In the genomic region with DNA sequence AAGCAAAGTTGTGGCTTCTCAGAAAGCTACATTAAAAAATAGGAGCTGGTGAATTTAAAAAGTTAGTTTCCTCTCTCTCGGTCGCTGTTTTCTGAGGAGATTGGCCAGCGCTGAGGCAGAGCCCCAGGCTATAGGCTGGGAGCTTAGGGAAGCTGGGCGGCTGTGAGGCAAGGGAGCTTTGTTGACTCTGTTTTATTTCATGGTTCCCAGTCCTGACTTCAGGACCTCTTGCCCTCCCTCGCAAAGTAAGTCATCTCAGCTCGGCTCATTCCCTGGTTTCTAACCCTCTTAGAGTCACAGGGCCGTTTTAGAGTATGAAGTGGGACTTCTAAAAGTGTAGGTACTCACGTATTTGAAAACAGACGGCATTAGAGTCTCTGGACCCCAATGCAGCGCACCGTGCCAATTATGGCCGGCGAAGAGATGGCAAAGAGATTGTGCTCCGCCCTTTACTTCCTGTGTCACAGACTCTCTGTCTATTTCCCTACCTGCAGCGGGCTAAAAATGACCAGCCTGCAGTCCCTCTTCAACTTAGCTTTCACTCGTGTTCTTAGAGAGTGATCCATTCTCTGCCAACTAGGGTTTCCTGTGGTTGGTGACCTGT, we compare ENCODE assay signal across 7 mouse cellular contexts. TPM values are rescaled to one million over a fixed set of nuclear protein-coding genes. Genes with fewer than 3 reads are reported as not detected.
DNase-seq lines count a peak whose midpoint lies in the region; ATAC-seq lines count a peak whose summit lies in the region.

No protein-coding gene starts in this region.

- peak; percentile 18 for DNase-seq in ovary, postnatal 36 days (ENCODE audit: low spot score)
- DNase-seq in ovary, adult 18-20 months (ENCODE audit: low spot score): no peak
- no peak for DNase-seq in cerebellum, adult 9-10 months
- no peak for DNase-seq in cerebellum, adult 8-10 months

- peaks cover 6% of the 10 kb centered on the region; the same call in 1 of the 2 replicates for H3K27me3 ChIP-seq in forebrain, embryonic 13.5 days
- peaks cover 11% of the 10 kb centered on the region for H3K27me3 ChIP-seq in limb, embryonic 15.5 days
- H3K27me3 ChIP-seq in stomach, embryonic 14.5 days (ENCODE audit: control insufficient read depth, insufficient read depth, low read length): no peaks in the 10 kb centered on the region

- H3K27ac ChIP-seq in forebrain, embryonic 13.5 days: peak overlapping the region; percentile 33; the same call in 1 of the 2 replicates
- no peak overlapping the region for H3K27ac ChIP-seq in limb, embryonic 15.5 days
- peak overlapping the region; percentile 40 for H3K27ac ChIP-seq in stomach, embryonic 14.5 days (ENCODE audit: low read length)

- peak overlapping the region; percentile 83 for H3K4me2 ChIP-seq in forebrain, embryonic 13.5 days
- H3K4me2 ChIP-seq in limb, embryonic 15.5 days: peak overlapping the region; percentile 95
- H3K4me2 ChIP-seq in stomach, embryonic 14.5 days (replicated peaks; ENCODE audit: low read depth, low read length): peak overlapping the region; percentile 91

- peak overlapping the region; percentile 53 for H3K4me3 ChIP-seq in forebrain, embryonic 13.5 days
- H3K4me3 ChIP-seq in limb, embryonic 15.5 days: peak overlapping the region; percentile 50
- peak overlapping the region; percentile 43 for H3K4me3 ChIP-seq in stomach, embryonic 14.5 days (ENCODE audit: low read depth, low read length)

- no peaks in the 10 kb centered on the region for H3K9me3 ChIP-seq in forebrain, embryonic 13.5 days (replicated peaks)
- no peaks in the 10 kb centered on the region for H3K9me3 ChIP-seq in limb, embryonic 15.5 days
- H3K9me3 ChIP-seq in stomach, embryonic 14.5 days (ENCODE audit: control insufficient read depth, low read depth, low read length): no peaks in the 10 kb centered on the region

- ATAC-seq in forebrain, embryonic 13.5 days: peak; percentile 23; the same call in 1 of the 2 replicates
- ATAC-seq in limb, embryonic 15.5 days (ENCODE audit: insufficient number of reproducible peaks, low FRiP score, low TSS enrichment, low read depth): no peak
- ATAC-seq in stomach, embryonic 14.5 days (ENCODE audit: insufficient number of reproducible peaks, insufficient read depth, low FRiP score, low read depth): no peak

- peaks cover 40% of the 10 kb centered on the region for H3K4me1 ChIP-seq in forebrain, embryonic 13.5 days
- peaks cover 39% of the 10 kb centered on the region for H3K4me1 ChIP-seq in limb, embryonic 15.5 days
- peaks cover 14% of the 10 kb centered on the region for H3K4me1 ChIP-seq in stomach, embryonic 14.5 days (ENCODE audit: control insufficient read depth, insufficient read depth, low read length)

- WGBS in forebrain, embryonic 13.5 days: 23% methylated on average over 16 of the region's 16 CpGs
- 24% methylated on average over 16 of the region's 16 CpGs for WGBS in limb, embryonic 15.5 days
- WGBS in stomach, embryonic 14.5 days: 22% methylated on average over 16 of the region's 16 CpGs

- no peaks in the 10 kb centered on the region for H3K36me3 ChIP-seq in forebrain, embryonic 13.5 days (ENCODE audit: poor library complexity, severe bottlenecking)
- H3K36me3 ChIP-seq in limb, embryonic 15.5 days: no peaks in the 10 kb centered on the region
- H3K36me3 ChIP-seq in stomach, embryonic 14.5 days (ENCODE audit: control insufficient read depth, insufficient read depth, low read length): no peaks in the 10 kb centered on the region

- H3K9ac ChIP-seq in forebrain, embryonic 13.5 days: peak overlapping the region; percentile 69; the same call in 1 of the 2 replicates
- no peak overlapping the region for H3K9ac ChIP-seq in limb, embryonic 15.5 days
- peak overlapping the region; percentile 33; the same call in 1 of the 2 replicates for H3K9ac ChIP-seq in stomach, embryonic 14.5 days (replicated peaks; ENCODE audit: low read depth, low read length)

RNA-seq across cellular contexts. Expression of a gene that starts 0.6 kb away (rescaled TPM):
- 12.8 and 17.4 TPM in 2 replicates for polyA plus RNA-seq in forebrain, embryonic 13.5 days (2015; fragmentation: Nextera tagmentation; extraction: Ambion mirVana)
- 11.2 and 12.4 TPM in 2 replicates for polyA plus RNA-seq in limb, embryonic 15.5 days (2015; fragmentation: Nextera tagmentation; extraction: Ambion mirVana)
- 11.3 and 13.1 TPM in 2 replicates for polyA plus RNA-seq in stomach, embryonic 14.5 days (2014; fragmentation: Nextera tagmentation; extraction: Ambion mirVana)

RNA-seq across cellular contexts. Expression of a gene that starts 24.0 kb away (rescaled TPM):
- polyA plus RNA-seq in forebrain, embryonic 13.5 days (2015; fragmentation: Nextera tagmentation; extraction: Ambion mirVana): 3.9 and 4.1 TPM in 2 replicates
- 38.3 and 47.2 TPM in 2 replicates for polyA plus RNA-seq in limb, embryonic 15.5 days (2015; fragmentation: Nextera tagmentation; extraction: Ambion mirVana)
- 33.0 and 33.8 TPM in 2 replicates for polyA plus RNA-seq in stomach, embryonic 14.5 days (2014; fragmentation: Nextera tagmentation; extraction: Ambion mirVana)

RNA-seq across cellular contexts. Expression of a gene that starts 42.3 kb away (rescaled TPM):
- 0.06 and 0.64 TPM in 2 replicates for polyA plus RNA-seq in forebrain, embryonic 13.5 days (2015; fragmentation: Nextera tagmentation; extraction: Ambion mirVana)
- 0.14 and 0.32 TPM in 2 replicates for polyA plus RNA-seq in limb, embryonic 15.5 days (2015; fragmentation: Nextera tagmentation; extraction: Ambion mirVana)
- 0.06 and 0.07 TPM in 2 replicates for polyA plus RNA-seq in stomach, embryonic 14.5 days (2014; fragmentation: Nextera tagmentation; extraction: Ambion mirVana)

RNA-seq across cellular contexts. Expression of a gene that starts 45.6 kb away (rescaled TPM):
- polyA plus RNA-seq in forebrain, embryonic 13.5 days (2015; fragmentation: Nextera tagmentation; extraction: Ambion mirVana): 287 and 299 TPM in 2 replicates
- 138 and 143 TPM in 2 replicates for polyA plus RNA-seq in limb, embryonic 15.5 days (2015; fragmentation: Nextera tagmentation; extraction: Ambion mirVana)
- 170 and 178 TPM in 2 replicates for polyA plus RNA-seq in stomach, embryonic 14.5 days (2014; fragmentation: Nextera tagmentation; extraction: Ambion mirVana)
